Mouse (Mus musculus) neural tube, embryonic 11.5 days (tissue): ENCODE measurements at regions not wholly inside any gene's neighbourhood (a gene's known extent, or its start where the extent isn't known, plus 50 kb on each side); places are given as distances from the start of the nearest gene placed in this dataset.

Experiments
- ATAC-seq: fragments of 200-750 bp; cut with Nextera tagmentation; 2 replicates; pipeline ENCODE4 v1.8.0; 2017; ENCODE audit warnings: moderate number of reproducible peaks, mild to moderate bottlenecking, moderate TSS enrichment, moderate library complexity; ENCODE audit not compliant: insufficient read depth, low FRiP score, low TSS enrichment
- DNase-seq: peaks from one replicate; pipeline ENCODE4 v3.0.0-alpha.2; 2015; ENCODE audit warnings: low spot score
- H3K27ac ChIP-seq: fragments of 300-500 bp; sonication (generic); 2 replicates; pipeline ENCODE4 v1.5.1; 2014; ENCODE audit warnings: low read depth, mild to moderate bottlenecking, low read length
- H3K27me3 ChIP-seq: fragments of 300-500 bp; sonication (generic); 2 replicates; pipeline ENCODE4 v1.6.1; 2014; ENCODE audit warnings: mild to moderate bottlenecking, low read length, mixed read lengths; ENCODE audit not compliant: control insufficient read depth, insufficient read depth
- H3K36me3 ChIP-seq: fragments of 300-500 bp; sonication (generic); 2 replicates; pipeline ENCODE4 v1.6.1; 2014; ENCODE audit warnings: mild to moderate bottlenecking, low read length, moderate library complexity, mixed read lengths; ENCODE audit not compliant: control insufficient read depth, insufficient read depth
- H3K4me1 ChIP-seq: fragments of 300-500 bp; sonication (generic); 2 replicates; pipeline ENCODE4 v1.6.1; 2014; ENCODE audit warnings: low read length, mixed read lengths; ENCODE audit not compliant: control insufficient read depth, insufficient read depth
- H3K4me2 ChIP-seq: fragments of 300-500 bp; sonication (generic); 2 replicates; pipeline ENCODE4 v1.6.1; 2014; ENCODE audit warnings: low read depth, mild to moderate bottlenecking, moderate library complexity
- H3K4me3 ChIP-seq: fragments of 300-500 bp; sonication (generic); 2 replicates; pipeline ENCODE4 v1.5.1; 2014; ENCODE audit warnings: low read depth, low read length
- H3K9ac ChIP-seq: fragments of 300-500 bp; sonication (generic); 2 replicates; pipeline ENCODE4 v1.6.1; 2014; ENCODE audit warnings: mild to moderate bottlenecking, low read length
- H3K9me3 ChIP-seq: fragments of 300-500 bp; sonication (generic); 2 replicates; pipeline ENCODE4 v1.6.1; 2016; ENCODE audit warnings: low read length; ENCODE audit not compliant: control insufficient read depth
- WGBS: fragments of 180-500 bp; shearing (Covaris S2); extraction: QIAGEN DNeasy Blood & Tissue Kit; methylation state at CpG from one replicate; pipeline ENCODE4 v1.1.7; 2014; 5-methylcytosine and 5-hydroxymethylcytosine counted together

GRCm38 (mm10) chr11:17637158-17637557, 316.5 kb downstream of the Etaa1 start:
- WGBS = 46% methylated on average over 3 of the region's 3 CpGs
- Histone ChIP-seq H3K27ac (no peak overlapping the region), H3K9me3 (no peaks in the 10 kb centered on the region), H3K9ac (no peak overlapping the region), H3K27me3 (no peaks in the 10 kb centered on the region), H3K4me3 (no peak overlapping the region), H3K4me2 (no peak overlapping the region), H3K4me1 (no peaks in the 10 kb centered on the region), H3K36me3 (no peaks in the 10 kb centered on the region)
- DNase-seq = no peak
- no peak for ATAC-seq

DNA sequence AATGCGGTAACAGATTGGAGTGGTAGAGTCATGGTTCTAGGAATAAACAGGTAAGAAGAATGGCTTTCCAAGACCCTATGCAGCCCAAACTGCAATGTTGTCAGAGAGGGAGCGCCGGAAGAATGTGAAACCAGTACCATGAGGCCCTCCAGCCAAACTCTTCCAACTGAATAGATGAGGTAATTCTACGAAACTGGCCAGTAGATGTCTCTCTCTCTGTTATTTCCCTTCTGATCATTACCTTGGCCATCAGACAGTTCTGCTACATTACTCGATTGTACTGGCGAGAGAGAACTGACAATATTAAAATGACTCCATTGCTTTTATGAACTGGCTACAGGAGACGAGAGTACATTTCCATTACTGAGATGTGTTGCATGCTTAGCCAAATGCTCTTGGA, 313.8 kb downstream of the Etaa1 start:
- H3K4me2 ChIP-seq = no peak overlapping the region
- WGBS = 77% methylated on average over 7 of the region's 7 CpGs
- DNase-seq (no peak), ATAC-seq (no peak)
- no peak overlapping the region for H3K9ac ChIP-seq
- no peaks in the 10 kb centered on the region for H3K4me1 ChIP-seq
- H3K27me3 ChIP-seq = no peaks in the 10 kb centered on the region
- H3K9me3 ChIP-seq = no peaks in the 10 kb centered on the region
- H3K27ac ChIP-seq = no peak overlapping the region
- H3K36me3 ChIP-seq = no peaks in the 10 kb centered on the region
- no peak overlapping the region for H3K4me3 ChIP-seq

- Histone ChIP-seq H3K9ac (no peak overlapping the region), H3K4me3 (no peak overlapping the region), H3K27me3 (no peaks in the 10 kb centered on the region), H3K4me1 (no peaks in the 10 kb centered on the region), H3K9me3 (no peaks in the 10 kb centered on the region), H3K27ac (no peak overlapping the region), H3K36me3 (no peaks in the 10 kb centered on the region), H3K4me2 (no peak overlapping the region)
- ATAC-seq (no peak), DNase-seq (no peak)
Observed at GRCm38 (mm10) chr11:17647441-17647840, 306.2 kb downstream of the Etaa1 start.

GRCm38 (mm10) chr11:17651389-17652156, 302.1 kb downstream of the Etaa1 start:
- Histone ChIP-seq H3K27me3 (no peaks in the 10 kb centered on the region), H3K9me3 (no peaks in the 10 kb centered on the region), H3K9ac (no peak overlapping the region), H3K4me2 (no peak overlapping the region), H3K4me3 (no peak overlapping the region), H3K4me1 (no peaks in the 10 kb centered on the region), H3K36me3 (no peaks in the 10 kb centered on the region; the same call in 1 of the 2 replicates), H3K27ac (no peak overlapping the region)
- ATAC-seq = no peak
- no peak for DNase-seq
- WGBS = 66% methylated on average over 4 of the region's 4 CpGs

GRCm38 (mm10) chr11:17655840-17656239, 297.8 kb downstream of the Etaa1 start:
- no peaks in the 10 kb centered on the region; the same call in 1 of the 2 replicates for H3K36me3 ChIP-seq
- 86% methylated on average over 2 of the region's 2 CpGs for WGBS
- H3K27me3 ChIP-seq = no peaks in the 10 kb centered on the region
- no peak overlapping the region for H3K4me2 ChIP-seq
- H3K27ac ChIP-seq = no peak overlapping the region
- H3K4me3 ChIP-seq = no peak overlapping the region
- DNase-seq (no peak), ATAC-seq (no peak)
- no peaks in the 10 kb centered on the region for H3K4me1 ChIP-seq
- H3K9me3 ChIP-seq = no peaks in the 10 kb centered on the region
- no peak overlapping the region for H3K9ac ChIP-seq

DNA sequence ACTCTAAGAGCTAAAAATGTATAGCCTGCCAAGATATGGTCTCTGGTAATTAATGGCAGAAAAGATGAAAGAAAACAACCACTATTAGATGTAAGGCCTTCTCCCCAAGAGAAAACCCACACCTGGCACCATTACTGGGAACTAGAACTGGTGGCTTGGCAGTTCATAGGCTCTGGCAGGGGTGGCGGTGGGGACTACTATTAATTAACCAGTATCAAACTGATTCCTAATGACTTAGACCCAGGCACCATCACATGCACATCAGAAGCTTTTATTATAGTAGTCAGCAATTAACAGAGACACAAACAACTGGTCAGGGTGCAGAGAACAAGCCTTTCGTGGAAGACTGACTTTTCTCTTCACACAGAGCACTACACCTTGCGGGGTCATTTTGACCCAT, 296.0 kb downstream of the Etaa1 start:
- Histone ChIP-seq H3K36me3 (no peaks in the 10 kb centered on the region; the same call in 1 of the 2 replicates), H3K4me2 (no peak overlapping the region), H3K9ac (no peak overlapping the region), H3K27ac (no peak overlapping the region), H3K4me3 (no peak overlapping the region), H3K4me1 (no peaks in the 10 kb centered on the region), H3K27me3 (no peaks in the 10 kb centered on the region), H3K9me3 (no peaks in the 10 kb centered on the region)
- WGBS = 87% methylated on average over 3 of the region's 3 CpGs
- ATAC-seq (no peak), DNase-seq (no peak)

DNA sequence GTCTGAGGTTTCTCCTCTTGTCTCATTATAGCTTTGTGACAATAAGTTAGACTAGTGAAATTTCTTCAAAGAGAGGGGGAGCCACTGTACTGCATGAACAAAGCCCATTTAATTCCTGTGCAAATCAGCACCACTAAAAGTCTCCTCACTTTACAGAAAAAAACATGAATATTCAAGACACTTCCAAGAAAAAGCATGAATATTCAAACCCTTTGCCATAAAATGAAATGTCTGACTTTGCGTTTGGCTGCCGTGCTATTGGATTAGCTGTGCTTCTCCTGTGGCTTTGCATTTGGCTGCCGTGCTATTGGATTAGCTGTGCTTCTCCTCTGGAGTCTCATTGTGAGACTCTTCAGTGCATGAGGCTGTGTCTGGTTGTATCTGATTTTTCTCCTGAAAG, 295.4 kb downstream of the Etaa1 start:
- no peaks in the 10 kb centered on the region for H3K9me3 ChIP-seq
- no peak for DNase-seq
- no peak overlapping the region for H3K4me3 ChIP-seq
- peak; percentile 74 for ATAC-seq
- 51% methylated on average over 3 of the region's 3 CpGs for WGBS
- H3K4me2 ChIP-seq = no peak overlapping the region
- no peaks in the 10 kb centered on the region for H3K27me3 ChIP-seq
- H3K36me3 ChIP-seq = no peaks in the 10 kb centered on the region; the same call in 1 of the 2 replicates
- H3K27ac ChIP-seq = no peak overlapping the region
- H3K4me1 ChIP-seq = no peaks in the 10 kb centered on the region
- no peak overlapping the region for H3K9ac ChIP-seq

DNA sequence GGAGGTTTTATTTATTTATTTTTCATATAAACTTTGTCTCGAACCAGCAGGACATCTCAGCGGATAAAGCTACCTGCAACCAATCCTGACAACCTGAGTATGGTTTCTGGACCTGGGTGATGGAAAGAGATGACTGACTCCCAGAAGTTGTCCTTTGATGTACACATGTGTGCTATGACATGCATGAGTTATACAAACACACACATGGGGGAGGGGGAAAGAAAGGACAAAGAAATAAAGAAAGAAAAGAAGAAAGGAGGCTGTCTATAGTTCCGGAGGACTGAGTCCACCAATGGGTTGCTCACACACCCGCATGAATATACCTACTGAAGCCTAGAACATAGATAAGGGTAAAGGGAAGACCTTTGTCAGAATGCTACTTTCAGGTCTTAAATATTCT, 295.0 kb downstream of the Etaa1 start:
- WGBS = 89% methylated on average over 4 of the region's 4 CpGs
- H3K27me3 ChIP-seq = no peaks in the 10 kb centered on the region
- no peak overlapping the region for H3K9ac ChIP-seq
- no peaks in the 10 kb centered on the region for H3K4me1 ChIP-seq
- H3K9me3 ChIP-seq = no peaks in the 10 kb centered on the region
- no peak overlapping the region for H3K4me3 ChIP-seq
- H3K36me3 ChIP-seq = no peaks in the 10 kb centered on the region; the same call in 1 of the 2 replicates
- ATAC-seq (peak; percentile 45; the same call in 1 of the 2 replicates), DNase-seq (no peak)
- H3K27ac ChIP-seq = no peak overlapping the region
- H3K4me2 ChIP-seq = no peak overlapping the region

- H3K4me2 ChIP-seq = no peak overlapping the region
- no peak for ATAC-seq
- no peak overlapping the region for H3K9ac ChIP-seq
- H3K36me3 ChIP-seq = no peaks in the 10 kb centered on the region
- H3K27ac ChIP-seq = no peak overlapping the region
- DNase-seq = no peak
- WGBS = 94% methylated on average over 5 of the region's 5 CpGs
- H3K4me3 ChIP-seq = no peak overlapping the region
- H3K27me3 ChIP-seq = no peaks in the 10 kb centered on the region
- H3K9me3 ChIP-seq = no peaks in the 10 kb centered on the region
- no peaks in the 10 kb centered on the region for H3K4me1 ChIP-seq
Observed at GRCm38 (mm10) chr11:17663893-17664292, 289.8 kb downstream of the Etaa1 start.
